In genomic region chr9:62368256-62368905, GRCm38 (mm10) we compare ENCODE assay signal across 7 mouse cellular contexts. TPM values are rescaled to one million over a fixed set of nuclear protein-coding genes. Genes with fewer than 3 reads are reported as not detected.
DNase-seq lines count a peak whose midpoint lies in the region; ATAC-seq and TF ChIP-seq lines count a peak whose summit lies in the region.

No protein-coding gene starts in this region.

- H3K27ac ChIP-seq in left cerebral cortex, adult 2 months: peak overlapping the region; percentile 81
- H3K27ac ChIP-seq in brown adipose tissue, adult 24 weeks (replicated peaks; ENCODE audit: low read depth, low read length): peak overlapping the region; percentile 88
- peak overlapping the region; percentile 39; the same call in 1 of the 2 replicates for H3K27ac ChIP-seq in hindbrain, embryonic 14.5 days
- H3K27ac ChIP-seq in lung, postnatal 0 days (ENCODE audit: low read length): peak overlapping the region; percentile 85

- ATAC-seq in hindbrain, embryonic 14.5 days (ENCODE audit: low FRiP score): no peak
- ATAC-seq in lung, postnatal 0 days: peak; percentile 11

- 74% methylated on average over 6 of the region's 6 CpGs for WGBS in hindbrain, embryonic 14.5 days
- WGBS in lung, postnatal 0 days: 56% methylated on average over 6 of the region's 6 CpGs

- no peaks in the 10 kb centered on the region for H3K9me3 ChIP-seq in hindbrain, embryonic 14.5 days (ENCODE audit: control insufficient read depth, low read length)
- H3K9me3 ChIP-seq in lung, postnatal 0 days (ENCODE audit: low read length): no peaks in the 10 kb centered on the region

- no peaks in the 10 kb centered on the region for H3K27me3 ChIP-seq in hindbrain, embryonic 14.5 days (ENCODE audit: control insufficient read depth, insufficient read depth, low read length)
- no peaks in the 10 kb centered on the region for H3K27me3 ChIP-seq in lung, postnatal 0 days (replicated peaks; ENCODE audit: insufficient read depth, low read length)

- TF ChIP-seq EP300 in lung, postnatal 0 days (IDR thresholded peaks at IDR 0.05): peak; percentile 66

- 0 out of 2 replicates have a peak, but pooled peaks cover 5% of the 10 kb centered on the region for H3K36me3 ChIP-seq in hindbrain, embryonic 14.5 days (replicated peaks; ENCODE audit: control insufficient read depth, insufficient read depth)
- no peaks in the 10 kb centered on the region for H3K36me3 ChIP-seq in lung, postnatal 0 days (ENCODE audit: insufficient read depth, low read length)

- no peak for TF ChIP-seq CTCF in left cerebral cortex, adult 2 months (IDR thresholded peaks at IDR 0.05)
- peak; percentile 19; the same call in 1 of the 2 replicates for TF ChIP-seq CTCF in lung, postnatal 0 days (IDR thresholded peaks at IDR 0.05)

- peaks cover 77% of the 10 kb centered on the region for H3K4me1 ChIP-seq in brown adipose tissue, adult 24 weeks (ENCODE audit: control insufficient read depth, insufficient read depth, insufficient read length, low read length)
- peaks cover 61% of the 10 kb centered on the region for H3K4me1 ChIP-seq in hindbrain, embryonic 14.5 days (replicated peaks; ENCODE audit: control insufficient read depth, insufficient read depth, low read length)
- peaks cover 55% of the 10 kb centered on the region for H3K4me1 ChIP-seq in lung, postnatal 0 days (ENCODE audit: insufficient read depth, low read depth, low read length)

- no peak overlapping the region for H3K4me3 ChIP-seq in left cerebral cortex, adult 2 months
- H3K4me3 ChIP-seq in brown adipose tissue, adult 24 weeks (ENCODE audit: insufficient read depth, low read depth, low read length): peak overlapping the region; percentile 12; the same call in 1 of the 2 replicates
- no peak overlapping the region for H3K4me3 ChIP-seq in hindbrain, embryonic 14.5 days (replicated peaks; ENCODE audit: low read length)
- no peak overlapping the region for H3K4me3 ChIP-seq in lung, postnatal 0 days (ENCODE audit: low read depth, low read length)

- DNase-seq in left cerebral cortex, adult 2 months (ENCODE audit: extremely low spot score in 1 of 2, low spot score in 2 of 2): no peak
- no peak for DNase-seq in left cerebral cortex, adult 18-20 months (ENCODE audit: low spot score in 2 of 2)
- DNase-seq in hindbrain, embryonic 14.5 days (ENCODE audit: low spot score): no peak
- no peak for DNase-seq in lung, postnatal 0 days (ENCODE audit: low spot score)
- DNase-seq in gastrocnemius, postnatal 25 days: no peak
- no peak for DNase-seq in left cerebral cortex, postnatal 10 days (ENCODE audit: extremely low spot score in 1 of 2, low spot score in 2 of 2)

- no peak overlapping the region for H3K4me2 ChIP-seq in hindbrain, embryonic 14.5 days (replicated peaks)
- H3K4me2 ChIP-seq in lung, postnatal 0 days (replicated peaks; ENCODE audit: low read depth, low read length): 0 out of 2 replicates have a peak overlapping the region, but pooled peaks have one; percentile 25

- no peak overlapping the region for H3K9ac ChIP-seq in hindbrain, embryonic 14.5 days
- H3K9ac ChIP-seq in lung, postnatal 0 days (replicated peaks; ENCODE audit: low read depth): no peak overlapping the region

- intact Hi-C loops in left cerebral cortex, adult 2 months (cut with DNase I): no loop called here
- intact Hi-C loops in left cerebral cortex, postnatal 10 days (cut with DNase I): no loop called here

RNA-seq across cellular contexts. Expression of gene Anp32a, which starts 27.3 kb away (rescaled TPM):
- 100 to 1,000 TPM; 278 to 279 TPM for total RNA-seq in left cerebral cortex, adult 2 months (2021)
- total RNA-seq in left cerebral cortex, adult 18-20 months (2021): 100 to 1,000 TPM; 255 to 287 TPM
- 578 and 694 TPM in 2 replicates for polyA plus RNA-seq in brown adipose tissue, adult 24 weeks (2012; ENCODE audit: insufficient read depth, insufficient read length, missing spikeins)
- 73.0 and 85.4 TPM in 2 replicates for polyA plus RNA-seq in hindbrain, embryonic 14.5 days (2014; fragmentation: Nextera tagmentation; extraction: Ambion mirVana)
- 101 and 141 TPM in 2 replicates for polyA plus RNA-seq in lung, postnatal 0 days (2015; fragmentation: Nextera tagmentation; extraction: Ambion mirVana)
- total RNA-seq in gastrocnemius, postnatal 25 days (2021): 10 to 100 TPM; 59.4 to 67.3 TPM
- 100 to 1,000 TPM; 232 to 233 TPM for total RNA-seq in left cerebral cortex, postnatal 10 days (2021)
